ENCODE assay signal across 33 mouse cellular contexts in the genomic region with DNA sequence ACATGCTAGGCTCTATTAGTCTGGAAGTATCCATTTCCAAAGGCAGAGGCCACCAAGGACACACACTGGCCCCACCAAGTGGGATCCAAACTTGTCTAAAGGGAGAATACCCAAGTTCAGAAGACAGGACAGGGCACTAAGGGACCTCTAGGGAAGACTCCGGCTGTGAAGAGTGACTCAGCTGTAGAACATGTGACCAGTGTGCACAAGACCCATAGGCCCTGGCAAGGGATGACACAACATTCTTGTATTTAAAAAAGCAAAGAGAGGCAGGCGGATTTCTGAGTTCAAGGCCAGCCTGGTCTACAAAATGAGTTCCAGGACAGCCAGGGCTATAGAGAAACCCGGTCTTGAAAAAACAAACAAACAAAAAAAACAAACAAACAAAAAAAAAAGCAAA. TPM values are rescaled to one million over a fixed set of nuclear protein-coding genes. Genes with fewer than 3 reads are reported as not detected.
DNase-seq lines count a peak whose midpoint lies in the region; TF ChIP-seq lines count a peak whose summit lies in the region.
"Had no signal": no experiment of that assay in that cellular context is flagged by ENCODE, and none has a peak within 500 bp of the region (broad histone marks: within the 10 kb centered on the region; RNA-seq: fewer than 3 reads in every experiment).

No protein-coding gene starts in this region.

- DNase-seq in adrenal gland, adult 2 months = peak; percentile 43
- DNase-seq in adrenal gland, postnatal 25 days = no peak
- no peak for DNase-seq in testis, postnatal 10 days (ENCODE audit: low spot score)
- DNase-seq in adipocyte (ENCODE audit: low spot score) = peak; percentile 18
- DNase-seq in heart, postnatal 36 days = no peak
- DNase-seq in layer of hippocampus, postnatal 25 days (ENCODE audit: extremely low spot score in 1 of 2, low spot score in 1 of 2) = no peak
- DNase-seq: cerebellum, adult 11 months; cerebellum, adult 2 months; cerebellum, adult 9-11 months; cerebellum, postnatal 25 days; embryo, embryonic 11 days; gastrocnemius, postnatal 25 days; heart, adult 18-20 months; heart, postnatal 10 days; heart, postnatal 4 days had no signal

- no peak for TF ChIP-seq POLR2A in testis, adult 2 months (IDR thresholded peaks at IDR 0.05; ENCODE audit: control insufficient read depth, low read depth, low read length)

- H3K36me3 ChIP-seq in testis, adult 2 months (ENCODE audit: control insufficient read depth, insufficient read depth, low read length) = peaks cover 2% of the 10 kb centered on the region
- H3K36me3 ChIP-seq: forebrain, embryonic 15.5 days had no signal

- no peak overlapping the region for H3K27ac ChIP-seq in testis, adult 2 months (ENCODE audit: control insufficient read depth, insufficient read depth, low read depth, low read length)
- H3K27ac ChIP-seq: embryonic facial prominence, embryonic 10.5 days; embryonic facial prominence, embryonic 13.5 days; forebrain, embryonic 12.5 days; forebrain, embryonic 15.5 days; heart, embryonic 15.5 days; hindbrain, embryonic 14.5 days; hindbrain, postnatal 0 days had no signal

- no peaks in the 10 kb centered on the region for H3K4me1 ChIP-seq in testis, adult 2 months (ENCODE audit: control insufficient read depth, insufficient read depth, low read length)
- H3K4me1 ChIP-seq: embryonic facial prominence, embryonic 10.5 days; embryonic facial prominence, embryonic 13.5 days; forebrain, embryonic 12.5 days; forebrain, embryonic 15.5 days; heart, embryonic 15.5 days had no signal

- no peaks in the 10 kb centered on the region for H3K27me3 ChIP-seq in testis, adult 2 months (ENCODE audit: control insufficient read depth, insufficient read depth, low read length)
- H3K27me3 ChIP-seq: embryonic facial prominence, embryonic 13.5 days; forebrain, embryonic 12.5 days; forebrain, embryonic 15.5 days; heart, embryonic 12.5 days; heart, embryonic 15.5 days; Patski had no signal

- intact Hi-C loops in heart, postnatal 36 days (cut with DNase I) = no loop called here

- no peak for TF ChIP-seq CTCF in testis, adult 2 months (IDR thresholded peaks at IDR 0.05; ENCODE audit: control insufficient read depth, insufficient read depth, insufficient replicate concordance, low read depth, low read length)

- peak overlapping the region; percentile 79 for H3K4me3 ChIP-seq in testis, adult 2 months (ENCODE audit: control insufficient read depth, low read depth, low read length)
- H3K4me3 ChIP-seq: embryonic facial prominence, embryonic 10.5 days; embryonic facial prominence, embryonic 13.5 days; erythroblast, embryonic 14.5 days; forebrain, embryonic 12.5 days; forebrain, embryonic 15.5 days; heart, embryonic 12.5 days; heart, embryonic 15.5 days had no signal

RNA-seq across cellular contexts. Expression of a gene that starts 8.3 kb away (rescaled TPM):
- 10 to 100 TPM; 11.2 to 12.5 TPM for total RNA-seq in adrenal gland, adult 2 months (2021)
- polyA plus RNA-seq in adrenal gland, adult 2 months (2012; rRNA removed) = 14.5 and 17.9 TPM in 2 replicates
- total RNA-seq in adrenal gland, postnatal 25 days (2021) = 13.7 and 18.8 TPM in 2 replicates
- 15.3 and 16.8 TPM in 2 replicates for polyA plus RNA-seq in testis, adult 2 months (2012; rRNA removed)
- 1 to 10 TPM; 3.2 to 3.6 TPM for total RNA-seq in heart, postnatal 36 days (2021)
- 1 to 10 TPM; 4.0 to 5.8 TPM for total RNA-seq in layer of hippocampus, postnatal 25 days (2021)
- polyA plus RNA-seq: erythroblast, embryonic 14.5 days had no signal

RNA-seq across cellular contexts. Expression of a gene that starts 25.1 kb away (rescaled TPM):
- 1 to 10 TPM; 1.2 to 2.8 TPM for total RNA-seq in adrenal gland, adult 2 months (2021)
- polyA plus RNA-seq in adrenal gland, adult 2 months (2012; rRNA removed) = 6.9 and 8.4 TPM in 2 replicates
- 1.0 and 1.3 TPM in 2 replicates for total RNA-seq in adrenal gland, postnatal 25 days (2021)
- polyA plus RNA-seq in testis, adult 2 months (2012; rRNA removed) = 1.1 and 1.2 TPM in 2 replicates
- 1 to 10 TPM; 3.9 to 4.0 TPM for total RNA-seq in heart, postnatal 36 days (2021)
- 1 to 10 TPM in 1 of 2 experiments, under 1 TPM in 1; 0.87 to 1.1 TPM for total RNA-seq in layer of hippocampus, postnatal 25 days (2021)
- total RNA-seq: common myeloid progenitor, adult 5-6 weeks had no signal
- polyA plus RNA-seq: erythroblast, embryonic 14.5 days; inflammation-experienced regulatory T-cells, adult 6 months had no signal

RNA-seq across cellular contexts. Expression of a gene that starts 39.1 kb away (rescaled TPM):
- not detected for total RNA-seq in adrenal gland, adult 2 months (2021)
- polyA plus RNA-seq in adrenal gland, adult 2 months (2012; rRNA removed) = not detected in 2 replicates
- not detected in 2 replicates for total RNA-seq in adrenal gland, postnatal 25 days (2021)
- not detected in 2 replicates for polyA plus RNA-seq in testis, adult 2 months (2012; rRNA removed)
- total RNA-seq in heart, postnatal 36 days (2021) = not detected
- not detected for total RNA-seq in layer of hippocampus, postnatal 25 days (2021)
- total RNA-seq: adrenal gland, postnatal 4 days; common myeloid progenitor, adult 5-6 weeks; gastrocnemius, adult 8-10 months; gastrocnemius, postnatal 25 days; heart, adult 18-20 months; heart, postnatal 10 days; heart, postnatal 4 days; hindbrain, postnatal 0 days had no signal
- polyA plus RNA-seq: cerebellum, adult 2 months; embryonic facial prominence, embryonic 10.5 days; embryonic facial prominence, embryonic 13.5 days; erythroblast, embryonic 14.5 days; forebrain, embryonic 12.5 days; forebrain, embryonic 15.5 days; gonadal fat pad, adult 2 months; heart, embryonic 12.5 days; heart, embryonic 15.5 days; hindbrain, embryonic 11.5 days; hindbrain, embryonic 14.5 days; hindbrain, postnatal 0 days; inflammation-experienced regulatory T-cells, adult 6 months; intestine, embryonic 16.5 days; Patski had no signal

Comparison
In these comparisons a context has a peak if more than half of its experiments do, and no peak if none do; other contexts are left out.
1. DNase-seq: peak in adrenal gland, adult 2 months (single experiment) and adipocyte (single experiment); none in adrenal gland, postnatal 25 days (single experiment), testis, postnatal 10 days (single experiment), heart, postnatal 36 days (0 of 2) and layer of hippocampus, postnatal 25 days (0 of 2).